Mouse (Mus musculus) megakaryocyte-erythroid progenitor cell, adult 5 weeks (primary cell): ENCODE results near the gene Neu4. TPM values are rescaled to one million over a fixed set of nuclear protein-coding genes. Genes with fewer than 3 reads are reported as not detected.

ENCODE experiments used
- polyA plus RNA-seq: library from polyadenylated mRNA; stranded (reverse); fragments of >175 nt; gene quantifications from 2 replicates; pipeline ENCODE4 v1.2.3, GENCODE M21; 2012

Neu4 gene
- not detected in 2 replicates for polyA plus RNA-seq

GRCm38 (mm10) chr1:94020151-94020550, at the start of gene Neu4:
Gene Neu4, plus strand, starts transcription at chr1:94020451.

GRCm38 (mm10) chr1:93990209-93990608, 30.0 kb upstream of the Neu4 start, which contains the start of gene Gal3st2c:
Gene Gal3st2c, plus strand, starts transcription at chr1:93990509.

GRCm38 (mm10) chr1:94052373-94052772, 32.1 kb downstream of the Neu4 start, which contains the start of gene Pdcd1:
Gene Pdcd1, minus strand, starts transcription at chr1:94052553.

Other genes with a start within 250 kb of the Neu4 start
- gene Dtymk, start 218.5 kb upstream of the Neu4 start, polyA plus RNA-seq: 78.9 and 90.3 TPM in 2 replicates
- 1.8 TPM in 2 replicates for gene Ing5, start 216.5 kb upstream of the Neu4 start, polyA plus RNA-seq
- 3.7 and 4.3 TPM in 2 replicates for gene D2hgdh, start 195.5 kb upstream of the Neu4 start, polyA plus RNA-seq
- gene Gal3st2, start 159.1 kb upstream of the Neu4 start, polyA plus RNA-seq: not detected in 2 replicates
- not detected in 2 replicates for gene Gal3st2b, start 102.1 kb upstream of the Neu4 start, polyA plus RNA-seq
- 0.01 TPM in 2 replicates for gene Gal3st2c, start 29.9 kb upstream of the Neu4 start, polyA plus RNA-seq
- gene Pdcd1, start 32.1 kb downstream of the Neu4 start, polyA plus RNA-seq: 0.14 and 0.21 TPM in 2 replicates